Mouse (Mus musculus) embryonic facial prominence, embryonic 14.5 days (tissue): ENCODE measurements around the gene Cacna2d1. TPM values are rescaled to one million over a fixed set of nuclear protein-coding genes. Genes with fewer than 3 reads are reported as not detected.

Experiments used
- ATAC-seq: fragments of 200-750 bp; cut with Nextera tagmentation; 2 replicates; pipeline ENCODE4 v1.8.0; 2017; ENCODE audit warnings: low read depth, moderate number of reproducible peaks, moderate TSS enrichment
- DNase-seq: peaks from one replicate; pipeline ENCODE4 v3.0.0-alpha.2; 2015; ENCODE audit warnings: low spot score
- H3K27ac ChIP-seq: fragments of 300-500 bp; sonication (generic); replicated peaks from 2 replicates; pipeline ENCODE4 v1.5.1; 2014; ENCODE audit warnings: low read depth, mild to moderate bottlenecking, low read length, moderate library complexity
- H3K27me3 ChIP-seq: fragments of 300-500 bp; sonication (generic); replicated peaks from 2 replicates; pipeline ENCODE4 v1.6.1; 2014; ENCODE audit warnings: low read length; ENCODE audit not compliant: control insufficient read depth, insufficient read depth
- H3K36me3 ChIP-seq: fragments of 300-500 bp; sonication (generic); 2 replicates; pipeline ENCODE4 v1.6.1; 2014; ENCODE audit warnings: low read length, mixed read lengths; ENCODE audit not compliant: control insufficient read depth, insufficient read depth
- H3K4me1 ChIP-seq: fragments of 300-500 bp; sonication (generic); 2 replicates; pipeline ENCODE4 v1.6.1; 2014; ENCODE audit warnings: antibody characterized with exemption, low read length; ENCODE audit not compliant: control insufficient read depth, insufficient read depth
- H3K4me2 ChIP-seq: fragments of 300-500 bp; sonication (generic); 2 replicates; pipeline ENCODE4 v1.6.1; 2014; ENCODE audit warnings: low read depth, mild to moderate bottlenecking, low read length, moderate library complexity, mixed read lengths
- H3K4me3 ChIP-seq: fragments of 300-500 bp; sonication (generic); 2 replicates; pipeline ENCODE4 v1.5.1; 2014; ENCODE audit warnings: low read depth, mild to moderate bottlenecking, low read length
- H3K9ac ChIP-seq: fragments of 300-500 bp; sonication (generic); 2 replicates; pipeline ENCODE4 v1.6.1; 2014; ENCODE audit warnings: low read depth, mild to moderate bottlenecking, low read length, moderate library complexity, mixed read lengths
- H3K9me3 ChIP-seq: fragments of 300-500 bp; sonication (generic); 2 replicates; pipeline ENCODE4 v1.6.1; 2016; ENCODE audit warnings: low read length; ENCODE audit not compliant: control insufficient read depth
- WGBS: fragments of 180-500 bp; shearing (Covaris S2); extraction: QIAGEN DNeasy Blood & Tissue Kit; methylation state at CpG from one replicate; pipeline ENCODE4 v1.1.7; 2014; 5-methylcytosine and 5-hydroxymethylcytosine counted together
- polyA plus RNA-seq: library from polyadenylated mRNA; unstranded; fragments of >200 nt; fragmentation: Nextera tagmentation; extraction: Ambion mirVana; gene quantifications from 2 replicates; pipeline ENCODE4 v1.2.1, GENCODE M21; 2014

Cacna2d1 gene
- polyA plus RNA-seq, 1 experiment from 2014 or later = 33.0 TPM

DNA sequence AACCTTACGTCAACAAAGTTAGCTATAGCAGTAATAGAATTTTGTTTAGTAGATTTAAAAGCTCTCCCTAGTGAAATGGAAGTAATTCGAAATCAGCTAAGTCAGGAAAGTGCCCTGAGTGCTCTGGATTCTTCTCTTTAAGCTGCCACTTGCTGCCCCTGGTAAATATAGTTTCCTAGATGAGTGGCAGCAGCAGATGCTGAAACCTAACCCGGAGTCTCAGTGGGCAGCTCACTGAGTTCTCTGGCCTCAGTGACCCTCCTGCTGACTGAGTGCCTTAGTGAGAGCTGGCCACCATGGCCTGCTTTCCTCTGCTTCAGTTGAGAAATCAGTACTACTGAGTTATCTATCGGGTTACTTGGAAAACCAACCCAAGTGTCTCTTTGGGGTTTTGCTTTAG lies 37.3 kb downstream of the Cacna2d1 start:
- ATAC-seq (peak; percentile 66; the same call in 1 of the 2 replicates), DNase-seq (peak; percentile 45)
- H3K4me2 ChIP-seq = no peak overlapping the region
- H3K9ac ChIP-seq = no peak overlapping the region
- H3K27me3 ChIP-seq = no peaks in the 10 kb centered on the region
- no peak overlapping the region for H3K4me3 ChIP-seq
- H3K4me1 ChIP-seq = no peaks in the 10 kb centered on the region
- WGBS = 65% methylated on average over 4 of the region's 4 CpGs
- no peaks in the 10 kb centered on the region for H3K9me3 ChIP-seq
- H3K36me3 ChIP-seq = no peaks in the 10 kb centered on the region
- H3K27ac ChIP-seq = no peak overlapping the region

- H3K9me3 ChIP-seq = no peaks in the 10 kb centered on the region
- no peak overlapping the region for H3K4me3 ChIP-seq
- WGBS = 40% methylated on average over 1 of the region's 1 CpGs
- ATAC-seq (no peak), DNase-seq (no peak)
- no peak overlapping the region for H3K27ac ChIP-seq
- H3K4me1 ChIP-seq = no peaks in the 10 kb centered on the region
- no peaks in the 10 kb centered on the region for H3K36me3 ChIP-seq
- H3K27me3 ChIP-seq = no peaks in the 10 kb centered on the region
- H3K4me2 ChIP-seq = no peak overlapping the region
- H3K9ac ChIP-seq = no peak overlapping the region
Measured at GRCm38 (mm10) chr5:15972351-15972750, 37.9 kb downstream of the Cacna2d1 start.

- Histone ChIP-seq H3K9me3 (no peaks in the 10 kb centered on the region), H3K4me2 (no peak overlapping the region), H3K36me3 (no peaks in the 10 kb centered on the region), H3K9ac (no peak overlapping the region), H3K27me3 (no peaks in the 10 kb centered on the region), H3K27ac (no peak overlapping the region), H3K4me1 (no peaks in the 10 kb centered on the region), H3K4me3 (no peak overlapping the region)
- ATAC-seq (no peak), DNase-seq (no peak)
Measured at GRCm38 (mm10) chr5:15974652-15975051, 40.2 kb downstream of the Cacna2d1 start.

GRCm38 (mm10) chr5:15979225-15979624 lies 44.7 kb downstream of the Cacna2d1 start:
- Histone ChIP-seq H3K4me1 (peaks cover 12% of the 10 kb centered on the region), H3K27me3 (no peaks in the 10 kb centered on the region), H3K4me2 (no peak overlapping the region), H3K9me3 (no peaks in the 10 kb centered on the region), H3K4me3 (no peak overlapping the region), H3K36me3 (no peaks in the 10 kb centered on the region), H3K27ac (no peak overlapping the region), H3K9ac (no peak overlapping the region)
- WGBS = 72% methylated on average over 2 of the region's 2 CpGs
- peak; percentile 21 for DNase-seq
- ATAC-seq = peak; percentile 56; the same call in 1 of the 2 replicates

DNA sequence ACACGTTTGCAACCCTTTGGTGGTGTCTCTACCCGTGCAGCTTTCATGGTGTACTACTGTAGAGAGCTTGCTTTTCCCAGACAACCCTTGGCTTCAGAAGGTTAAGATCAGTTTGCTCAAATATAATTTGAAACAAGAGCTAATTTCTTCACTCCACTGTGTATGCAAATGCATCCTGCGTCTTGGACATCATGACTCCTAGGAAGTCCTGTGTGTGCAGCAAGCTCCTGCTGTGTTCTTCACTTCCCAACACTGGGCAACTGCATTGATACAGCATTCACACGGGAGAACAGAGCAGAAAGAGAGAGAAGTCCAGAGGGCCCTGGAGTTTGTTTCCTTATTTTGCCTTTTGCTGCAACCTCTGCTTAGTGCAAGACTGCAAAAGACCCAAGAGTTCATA lies 48.1 kb downstream of the Cacna2d1 start:
- H3K9me3 ChIP-seq = no peaks in the 10 kb centered on the region
- no peak overlapping the region for H3K4me3 ChIP-seq
- H3K27ac ChIP-seq = no peak overlapping the region
- H3K27me3 ChIP-seq = no peaks in the 10 kb centered on the region
- H3K4me2 ChIP-seq = no peak overlapping the region
- ATAC-seq = no peak
- H3K36me3 ChIP-seq = no peaks in the 10 kb centered on the region
- no peak overlapping the region for H3K9ac ChIP-seq
- H3K4me1 ChIP-seq = peaks cover 12% of the 10 kb centered on the region
- WGBS = 45% methylated on average over 4 of the region's 4 CpGs
- no peak for DNase-seq

DNA sequence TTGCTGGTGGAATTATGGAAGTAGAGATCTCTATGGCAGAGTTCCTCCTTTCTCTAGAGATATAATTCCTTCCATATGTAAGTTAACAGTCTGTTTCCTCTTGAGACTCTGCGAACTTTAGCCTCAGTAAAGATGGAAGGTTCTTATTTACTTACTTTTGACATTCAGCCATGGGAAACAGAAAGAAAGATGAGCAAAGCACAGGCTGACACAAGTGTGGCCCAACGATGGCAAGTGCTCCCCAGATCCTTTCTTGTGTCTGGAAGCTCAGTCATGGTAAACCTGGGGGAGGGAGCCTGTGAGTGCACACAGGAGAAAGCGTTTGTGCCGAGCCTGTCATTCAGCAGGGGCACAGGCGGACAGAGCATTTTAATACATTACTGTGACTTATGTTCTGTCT lies 48.9 kb downstream of the Cacna2d1 start:
- Histone ChIP-seq H3K4me3 (no peak overlapping the region), H3K9me3 (no peaks in the 10 kb centered on the region), H3K27ac (no peak overlapping the region), H3K27me3 (no peaks in the 10 kb centered on the region), H3K4me2 (no peak overlapping the region; the same call in 1 of the 2 replicates), H3K36me3 (no peaks in the 10 kb centered on the region), H3K9ac (no peak overlapping the region), H3K4me1 (peaks cover 12% of the 10 kb centered on the region)
- peak; percentile 42 for DNase-seq
- no peak for ATAC-seq
- 17% methylated on average over 5 of the region's 5 CpGs for WGBS

GRCm38 (mm10) chr5:15985228-15985858 lies 50.9 kb downstream of the Cacna2d1 start:
- H3K9ac ChIP-seq = no peak overlapping the region
- no peaks in the 10 kb centered on the region for H3K36me3 ChIP-seq
- no peak overlapping the region for H3K4me3 ChIP-seq
- WGBS = 77% methylated on average over 7 of the region's 7 CpGs
- ATAC-seq (no peak), DNase-seq (no peak)
- H3K4me1 ChIP-seq = peaks cover 12% of the 10 kb centered on the region
- no peaks in the 10 kb centered on the region for H3K9me3 ChIP-seq
- H3K27me3 ChIP-seq = no peaks in the 10 kb centered on the region
- no peak overlapping the region for H3K4me2 ChIP-seq
- H3K27ac ChIP-seq = no peak overlapping the region

GRCm38 (mm10) chr5:15985901-15986300 lies 51.4 kb downstream of the Cacna2d1 start:
- Histone ChIP-seq H3K27me3 (no peaks in the 10 kb centered on the region), H3K4me1 (peaks cover 12% of the 10 kb centered on the region), H3K27ac (no peak overlapping the region), H3K4me2 (no peak overlapping the region), H3K4me3 (no peak overlapping the region), H3K9ac (no peak overlapping the region), H3K36me3 (no peaks in the 10 kb centered on the region), H3K9me3 (no peaks in the 10 kb centered on the region)
- ATAC-seq (peak; percentile 57; the same call in 1 of the 2 replicates), DNase-seq (peak; percentile 45)
- WGBS = 42% methylated on average over 4 of the region's 4 CpGs

DNA sequence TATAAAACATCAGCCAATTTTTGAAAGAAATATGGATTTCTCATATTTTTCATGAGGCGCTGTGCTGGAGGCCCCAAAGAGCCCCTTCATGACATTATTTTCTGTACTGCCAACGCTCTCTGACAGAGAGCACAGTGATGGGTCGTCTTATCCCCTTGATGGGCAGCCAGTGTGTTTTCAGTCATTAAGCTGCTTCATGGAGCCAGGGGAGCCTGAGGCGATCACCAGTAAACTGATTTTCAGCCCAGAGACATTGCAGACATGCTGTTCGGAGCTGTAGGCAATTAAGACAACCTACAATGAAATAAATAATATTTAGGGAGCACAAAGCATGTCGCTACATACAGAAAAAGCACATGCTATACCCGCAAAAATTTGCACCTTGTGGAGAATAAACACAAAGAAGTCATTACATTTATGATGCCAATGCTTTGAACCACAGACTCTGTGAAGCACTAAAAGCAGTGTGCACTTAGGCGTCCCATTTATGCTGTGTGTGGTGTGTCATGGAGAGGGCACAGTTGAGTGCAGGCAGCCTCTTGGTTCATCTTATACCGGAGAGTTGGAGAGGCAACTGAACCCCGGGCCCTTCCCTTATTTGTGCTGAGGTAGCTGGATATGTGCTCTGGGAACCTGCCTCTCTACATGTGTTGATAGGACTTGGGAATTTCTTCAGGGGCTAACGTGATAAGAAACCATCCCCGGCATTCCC lies 57.1 kb downstream of the Cacna2d1 start:
- Histone ChIP-seq H3K36me3 (no peaks in the 10 kb centered on the region), H3K27ac (no peak overlapping the region), H3K27me3 (no peaks in the 10 kb centered on the region), H3K4me3 (no peak overlapping the region), H3K9ac (no peak overlapping the region), H3K4me2 (no peak overlapping the region), H3K4me1 (no peaks in the 10 kb centered on the region), H3K9me3 (no peaks in the 10 kb centered on the region)
- ATAC-seq = no peak
- DNase-seq = no peak
- WGBS = 63% methylated on average over 12 of the region's 12 CpGs
